Mouse (Mus musculus) embryonic stem cell, embryonic (primary cell): ENCODE measurements at regions not wholly inside any gene's neighbourhood (a gene's known extent, or its start where the extent isn't known, plus 50 kb on each side); places are given as distances from the start of the nearest gene placed in this dataset.

Experiments
- CTCF ChIA-PET, 4 experiments: fragments of 300-600 bp in 2 of 4; fragments of 350-600 bp in 2 of 4; sonication (Branson Sonifier 250); formaldehyde crosslinking; loops; one replicate each; lab custom pipeline; 2022; ENCODE audit warnings: inconsistent platforms in 2 of 4; lab: Charles Lee
- POLR2A ChIA-PET, 4 experiments: fragments of 300-600 bp in 2 of 4; fragments of 350-600 bp in 2 of 4; sonication (Branson Sonifier 250); formaldehyde crosslinking; loops; one replicate each; lab custom pipeline; 2022; ENCODE audit warnings: antibody characterized with exemption in 4 of 4, inconsistent platforms in 1 of 4; lab: Charles Lee

- POLR2A ChIA-PET, result no interaction called here
- CTCF ChIA-PET, result no interaction called here
Observed at GRCm38 (mm10) chr2:84119839-84120238, 129.5 kb downstream of the Gm13691 start.

DNA sequence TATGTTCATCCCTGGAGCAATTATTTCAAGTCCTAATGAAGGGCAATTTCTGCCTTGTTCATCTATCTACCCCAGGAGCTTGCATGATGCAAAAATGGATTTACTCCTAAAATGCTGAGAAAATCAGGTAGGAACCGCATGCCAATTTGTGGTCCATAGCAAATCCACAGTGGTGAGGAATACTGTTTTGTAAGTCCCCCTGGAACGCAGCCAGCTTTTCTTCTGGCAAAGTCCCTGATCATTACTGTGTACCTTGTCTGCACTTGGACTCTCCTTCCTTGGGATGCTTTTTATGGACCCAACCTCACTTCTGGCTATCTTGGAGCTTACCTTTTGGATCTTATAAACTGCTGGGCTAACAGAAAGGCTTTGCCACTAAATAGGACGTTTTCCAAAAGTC, 137.2 kb downstream of the Gm13691 start:
- ChIA-PET CTCF (no interaction called here), POLR2A (no interaction called here)

- CTCF ChIA-PET, result interaction anchor here in 1 of 4 experiments (0.6 kb wide), 1 partner anchor 12 kb away, joined by 3 read pairs; no protein-coding TSS in a partner anchor
- POLR2A ChIA-PET, result no interaction called here
Observed at GRCm38 (mm10) chr2:84161742-84162141, 171.4 kb downstream of the Gm13691 start.

DNA sequence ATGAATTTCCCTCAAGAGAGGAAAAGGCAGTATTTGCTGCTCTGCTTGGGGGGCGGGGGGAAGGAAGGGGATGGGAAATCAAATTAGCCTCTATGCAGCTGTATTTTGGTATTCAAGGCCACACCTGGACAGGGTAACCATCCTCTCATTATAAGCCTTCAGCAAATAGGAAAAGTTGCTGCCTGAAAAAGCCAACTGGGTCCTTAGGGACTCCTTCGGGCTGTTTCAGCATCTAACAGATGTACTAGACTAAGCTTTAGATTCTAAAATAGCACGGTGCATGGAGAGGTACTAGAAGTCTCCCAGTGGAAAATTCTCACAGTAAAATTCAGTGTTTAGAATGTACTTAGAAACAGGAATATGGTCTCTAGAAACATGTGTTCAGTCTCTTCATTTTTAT, 183.1 kb downstream of the Gm13691 start:
- ChIA-PET CTCF (interaction anchor here in 1 of 4 experiments (0.6 kb wide), 1 partner anchor 12 kb away, joined by 3 read pairs; no protein-coding TSS in a partner anchor), POLR2A (no interaction called here)

- ChIA-PET POLR2A (no interaction called here), CTCF (no interaction called here)
Observed at GRCm38 (mm10) chr2:84183624-84184287, 193.4 kb downstream of the Gm13691 start.

DNA sequence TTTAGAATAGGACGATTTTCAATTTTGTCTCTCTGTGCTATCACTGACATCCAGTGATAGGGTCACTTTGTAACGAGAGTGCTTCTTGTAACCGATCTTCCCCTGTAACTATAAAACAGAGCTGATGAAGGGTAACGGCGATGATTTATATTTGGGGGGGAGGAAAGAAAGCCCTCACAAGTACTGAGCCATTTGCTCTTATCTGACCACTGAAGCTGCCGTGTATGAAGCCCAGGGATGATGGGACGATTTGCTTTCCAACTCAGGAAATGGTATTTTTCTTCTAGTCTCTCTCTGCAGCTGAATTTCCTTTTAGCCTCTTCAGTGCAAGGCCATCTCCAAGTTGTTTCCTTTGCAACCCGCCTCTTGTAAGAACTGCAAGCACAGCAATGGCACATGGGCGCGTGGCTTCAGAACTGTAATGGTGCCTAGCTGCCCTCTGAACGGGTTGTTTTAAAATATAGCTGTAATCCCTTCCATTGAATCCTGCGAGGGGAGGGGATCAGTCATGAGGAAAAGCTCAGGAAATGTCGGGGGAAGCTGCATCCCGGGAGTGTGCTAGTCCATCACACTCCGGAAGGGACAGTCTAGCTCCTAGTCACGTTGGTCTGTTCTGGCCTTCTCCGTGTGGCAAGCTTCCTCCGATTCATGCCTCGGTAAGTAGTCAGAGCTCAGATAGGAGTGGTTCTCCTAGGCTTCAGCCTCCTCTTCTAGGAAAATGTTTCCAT, 194.1 kb downstream of the Gm13691 start:
- POLR2A ChIA-PET, result interaction anchor here in 1 of 4 experiments (0.8 kb wide), 1 partner anchor 10 kb away, joined by 3 read pairs; no protein-coding TSS in a partner anchor

DNA sequence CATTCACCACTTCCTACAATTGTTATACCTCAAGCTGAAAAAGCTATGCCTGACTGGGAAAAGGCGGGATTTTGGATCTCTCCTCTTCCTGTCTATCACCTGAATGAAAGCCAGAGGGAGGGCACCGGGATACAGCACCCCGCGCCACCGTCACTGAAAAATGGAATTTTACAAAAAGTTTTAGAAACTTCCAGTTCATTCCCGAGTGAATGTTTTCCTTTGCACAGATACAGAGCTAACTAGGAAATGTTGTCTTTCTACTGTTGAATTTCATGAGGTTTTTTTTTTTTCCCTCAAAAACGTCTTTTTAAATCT, 194.6 kb downstream of the Gm13691 start:
- CTCF ChIA-PET, result no interaction called here
- POLR2A ChIA-PET, result interaction anchor here in 1 of 4 experiments (0.8 kb wide), 1 partner anchor 9 kb away, joined by 3 read pairs; no protein-coding TSS in a partner anchor

More for the DNA sequence above, 194.1 kb downstream of the Gm13691 start:
- CTCF ChIA-PET, result no interaction called here

GRCm38 (mm10) chr2:84186126-84186701, 195.9 kb downstream of the Gm13691 start:
- POLR2A ChIA-PET, result no interaction called here
- CTCF ChIA-PET, result interaction anchor here in 1 of 4 experiments (0.6 kb wide), 2 partner anchors 63 to 443 kb away, joined by 4 read pairs; no protein-coding TSS in a partner anchor

- POLR2A ChIA-PET, result no interaction called here
- CTCF ChIA-PET, result no interaction called here
Observed at GRCm38 (mm10) chr2:84187456-84187855, 197.1 kb downstream of the Gm13691 start.

DNA sequence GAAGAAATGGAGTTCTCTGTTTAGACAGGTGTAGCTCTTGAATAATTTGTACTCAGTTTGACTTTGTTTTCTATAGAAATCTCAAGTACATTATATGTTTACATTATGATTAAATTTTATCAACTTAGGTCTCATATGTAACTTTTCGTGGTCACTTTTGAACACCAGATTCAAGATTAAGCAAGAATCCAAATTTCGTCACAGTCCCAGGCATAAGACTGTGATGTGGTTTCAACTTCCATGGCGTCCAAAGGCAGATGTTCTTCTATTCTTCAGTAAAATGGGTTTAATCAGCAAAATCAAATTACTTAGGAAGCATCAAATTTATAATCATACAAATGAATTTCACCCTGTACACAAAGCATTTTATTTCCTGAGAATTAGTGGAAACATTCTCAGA, 198.9 kb downstream of the Gm13691 start:
- ChIA-PET CTCF (no interaction called here), POLR2A (interaction anchor here in 1 of 4 experiments (0.6 kb wide), 1 partner anchor 107 kb away, joined by 4 read pairs; no protein-coding TSS in a partner anchor)

DNA sequence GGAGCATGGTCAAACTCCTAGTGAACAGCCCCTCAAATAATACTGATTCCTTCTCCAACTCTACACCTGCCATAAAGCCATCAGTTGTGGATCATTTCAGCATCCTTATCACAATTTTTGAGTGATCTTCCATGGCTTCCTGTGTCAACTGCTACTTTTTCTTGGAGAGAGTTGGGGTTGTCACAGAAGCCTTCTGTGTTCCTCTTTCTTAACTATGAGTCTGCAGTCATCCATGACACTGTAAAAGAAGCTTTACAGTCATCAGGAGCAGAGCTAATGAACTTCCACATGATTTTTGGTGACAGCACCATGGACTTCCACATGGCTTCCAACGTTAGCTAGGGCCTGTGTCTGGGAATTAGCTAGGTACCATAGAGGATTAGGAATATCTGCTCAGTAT, 208.1 kb downstream of the Calcrl start:
- ChIA-PET POLR2A (no interaction called here), CTCF (no interaction called here)

DNA sequence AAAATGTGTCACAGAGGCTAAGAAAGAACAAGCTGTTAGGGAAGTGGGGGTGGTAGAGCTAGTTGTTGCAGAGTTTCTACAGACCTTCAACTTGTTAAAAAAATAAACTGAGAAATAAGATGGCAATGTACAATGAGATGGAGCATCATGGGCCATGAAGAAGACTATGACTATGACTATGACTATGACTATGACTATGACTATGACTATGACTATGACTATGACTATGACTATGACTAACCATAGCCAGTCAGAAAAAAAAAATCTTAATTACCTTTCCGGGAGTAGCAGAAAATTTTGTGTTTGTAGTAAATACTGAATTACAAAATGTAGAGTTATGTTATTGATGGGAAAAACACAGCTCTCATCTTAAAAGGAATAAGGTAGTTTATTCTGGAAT, 203.2 kb downstream of the Calcrl start:
- ChIA-PET CTCF (no interaction called here), POLR2A (no interaction called here)

DNA sequence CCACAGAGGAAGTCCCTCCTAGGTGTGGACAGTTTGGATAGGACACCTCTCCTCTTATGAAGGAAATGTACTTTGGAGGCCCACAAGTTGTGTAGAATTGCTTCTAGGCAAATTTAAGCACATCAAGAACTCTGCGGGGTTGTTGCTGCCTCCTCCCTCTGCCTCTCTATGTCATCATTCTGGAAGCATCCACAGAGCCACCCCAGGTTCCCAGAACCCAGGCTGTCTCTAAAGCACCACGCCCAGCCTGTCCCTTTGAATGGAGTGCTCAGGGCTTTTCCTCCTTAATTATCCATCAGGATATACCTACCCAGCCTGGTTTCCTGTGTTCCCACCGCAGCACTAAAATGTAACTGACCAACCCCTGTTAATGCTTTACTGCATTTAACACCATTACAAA, 195.4 kb downstream of the Calcrl start:
- ChIA-PET POLR2A (no interaction called here), CTCF (no interaction called here)

DNA sequence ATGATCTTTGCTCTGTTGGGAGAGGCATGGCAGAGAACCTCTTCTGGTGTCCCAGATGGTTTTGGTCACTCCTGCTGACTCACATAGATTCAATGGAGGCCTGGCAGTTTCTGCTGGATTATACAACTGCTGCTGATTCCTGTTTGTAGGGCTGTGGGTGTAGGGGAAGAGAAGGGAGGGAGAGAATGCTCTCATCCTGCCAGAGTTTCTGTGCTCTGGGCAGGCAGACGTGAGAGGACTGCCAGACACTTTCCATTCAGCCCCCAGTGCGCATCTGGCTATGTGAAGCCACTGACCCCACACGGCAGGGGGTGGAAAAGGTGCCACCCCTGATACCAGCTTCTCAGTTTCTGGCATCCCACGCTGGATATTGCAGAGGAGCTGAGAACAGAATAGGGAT, 189.6 kb downstream of the Calcrl start:
- CTCF ChIA-PET, result no interaction called here
- POLR2A ChIA-PET, result no interaction called here

DNA sequence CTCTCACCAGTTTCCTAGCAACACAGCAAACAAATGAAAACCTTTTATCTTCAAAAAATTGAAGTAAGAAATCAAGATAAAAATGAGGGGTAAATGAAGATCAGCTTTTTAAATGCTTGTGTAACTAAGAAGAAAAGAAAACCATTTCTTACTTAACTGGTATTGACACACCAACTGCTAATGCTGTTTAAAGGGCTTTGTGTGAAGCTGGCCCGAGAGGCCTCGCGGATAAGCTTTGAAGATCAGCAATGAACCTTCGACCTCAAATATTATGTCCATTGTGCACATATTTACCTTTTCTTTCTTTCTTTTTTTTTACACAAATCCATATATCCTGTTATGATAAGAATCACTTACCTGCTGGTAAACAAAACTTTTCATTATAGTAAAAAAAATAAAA, 184.0 kb downstream of the Calcrl start:
- ChIA-PET CTCF (no interaction called here), POLR2A (no interaction called here)

- CTCF ChIA-PET, result no interaction called here
- POLR2A ChIA-PET, result no interaction called here
Observed at GRCm38 (mm10) chr2:84241986-84242385, 183.2 kb downstream of the Calcrl start.

- CTCF ChIA-PET, result no interaction called here
- POLR2A ChIA-PET, result no interaction called here
Observed at GRCm38 (mm10) chr2:84245900-84246299, 179.3 kb downstream of the Calcrl start.

- POLR2A ChIA-PET, result no interaction called here
- CTCF ChIA-PET, result no interaction called here
Observed at GRCm38 (mm10) chr2:84246562-84246961, 178.6 kb downstream of the Calcrl start.

GRCm38 (mm10) chr2:84248169-84248568, 177.0 kb downstream of the Calcrl start:
- ChIA-PET CTCF (no interaction called here), POLR2A (no interaction called here)

GRCm38 (mm10) chr2:84249871-84250270, 175.3 kb downstream of the Calcrl start:
- CTCF ChIA-PET, result no interaction called here
- POLR2A ChIA-PET, result no interaction called here
